Mouse (Mus musculus): ENCODE measurements around the gene Gm20388. TPM values are rescaled to one million over a fixed set of nuclear protein-coding genes. Genes with fewer than 3 reads are reported as not detected.

Gene Gm20388
- polyA plus RNA-seq, 1 experiment from 2014 or later, result not detected

- DNase-seq (ENCODE audit: low spot score, missing footprints), result no peak
- WGBS, result 51% methylated on average over 4 of the region's 4 CpGs
- ATAC-seq (ENCODE audit: low FRiP score), result no peak
- Histone ChIP-seq H3K9ac (ENCODE audit: low read length) (no peak overlapping the region), H3K9me3 (ENCODE audit: control insufficient read depth, low read length) (no peaks in the 10 kb centered on the region), H3K4me1 (ENCODE audit: control insufficient read depth, insufficient read depth, low read length) (peaks cover 4% of the 10 kb centered on the region), H3K27ac (ENCODE audit: low read depth, low read length) (no peak overlapping the region), H3K36me3 (ENCODE audit: control insufficient read depth, insufficient read depth, low read length) (no peaks in the 10 kb centered on the region), H3K27me3 (ENCODE audit: control insufficient read depth, insufficient read depth, low read length) (no peaks in the 10 kb centered on the region), H3K4me2 (no peak overlapping the region), H3K4me3 (ENCODE audit: low read depth, low read length) (no peak overlapping the region)
Observed at GRCm38 (mm10) chr8:123796758-123797157, 3886.1 kb downstream of the Gm20388 start.

GRCm38 (mm10) chr8:123797928-123798327 is 3887.3 kb downstream of the Gm20388 start:
- Histone ChIP-seq H3K27me3 (ENCODE audit: control insufficient read depth, insufficient read depth, low read length) (no peaks in the 10 kb centered on the region), H3K4me3 (ENCODE audit: low read depth, low read length) (no peak overlapping the region), H3K4me1 (ENCODE audit: control insufficient read depth, insufficient read depth, low read length) (no peaks in the 10 kb centered on the region), H3K9me3 (ENCODE audit: control insufficient read depth, low read length) (no peaks in the 10 kb centered on the region), H3K27ac (ENCODE audit: low read depth, low read length) (no peak overlapping the region), H3K36me3 (ENCODE audit: control insufficient read depth, insufficient read depth, low read length) (no peaks in the 10 kb centered on the region), H3K4me2 (no peak overlapping the region), H3K9ac (ENCODE audit: low read length) (no peak overlapping the region)
- WGBS, result 93% methylated on average over 15 of the region's 15 CpGs
- DNase-seq (ENCODE audit: low spot score, missing footprints) (no peak), ATAC-seq (ENCODE audit: low FRiP score) (no peak)

- H3K4me3 ChIP-seq (ENCODE audit: low read depth, low read length), result no peak overlapping the region
- WGBS, result 89% methylated on average over 6 of the region's 6 CpGs
Observed at GRCm38 (mm10) chr8:123799434-123799833, 3888.8 kb downstream of the Gm20388 start.

GRCm38 (mm10) chr8:123799885-123800284 is 3889.2 kb downstream of the Gm20388 start:
- ATAC-seq (ENCODE audit: low FRiP score), result no peak
- no peaks in the 10 kb centered on the region for H3K27me3 ChIP-seq (ENCODE audit: control insufficient read depth, insufficient read depth, low read length)
- H3K4me2 ChIP-seq, result no peak overlapping the region
- H3K4me1 ChIP-seq (ENCODE audit: control insufficient read depth, insufficient read depth, low read length), result no peaks in the 10 kb centered on the region
- WGBS, result 77% methylated on average over 3 of the region's 3 CpGs
- DNase-seq (ENCODE audit: low spot score, missing footprints), result no peak
- H3K4me3 ChIP-seq (ENCODE audit: low read depth, low read length), result no peak overlapping the region
- H3K36me3 ChIP-seq (ENCODE audit: control insufficient read depth, insufficient read depth, low read length), result no peaks in the 10 kb centered on the region
- no peak overlapping the region for H3K9ac ChIP-seq (ENCODE audit: low read length)
- H3K27ac ChIP-seq (ENCODE audit: low read depth, low read length), result no peak overlapping the region
- H3K9me3 ChIP-seq (ENCODE audit: control insufficient read depth, low read length), result no peaks in the 10 kb centered on the region

More at GRCm38 (mm10) chr8:123799434-123799833, 3888.8 kb downstream of the Gm20388 start:
- Histone ChIP-seq H3K27ac (ENCODE audit: low read depth, low read length) (no peak overlapping the region), H3K4me1 (ENCODE audit: control insufficient read depth, insufficient read depth, low read length) (no peaks in the 10 kb centered on the region), H3K4me2 (no peak overlapping the region), H3K27me3 (ENCODE audit: control insufficient read depth, insufficient read depth, low read length) (no peaks in the 10 kb centered on the region), H3K36me3 (ENCODE audit: control insufficient read depth, insufficient read depth, low read length) (no peaks in the 10 kb centered on the region), H3K9ac (ENCODE audit: low read length) (no peak overlapping the region), H3K9me3 (ENCODE audit: control insufficient read depth, low read length) (no peaks in the 10 kb centered on the region)
- ATAC-seq (ENCODE audit: low FRiP score) (no peak), DNase-seq (ENCODE audit: low spot score, missing footprints) (no peak)

DNA sequence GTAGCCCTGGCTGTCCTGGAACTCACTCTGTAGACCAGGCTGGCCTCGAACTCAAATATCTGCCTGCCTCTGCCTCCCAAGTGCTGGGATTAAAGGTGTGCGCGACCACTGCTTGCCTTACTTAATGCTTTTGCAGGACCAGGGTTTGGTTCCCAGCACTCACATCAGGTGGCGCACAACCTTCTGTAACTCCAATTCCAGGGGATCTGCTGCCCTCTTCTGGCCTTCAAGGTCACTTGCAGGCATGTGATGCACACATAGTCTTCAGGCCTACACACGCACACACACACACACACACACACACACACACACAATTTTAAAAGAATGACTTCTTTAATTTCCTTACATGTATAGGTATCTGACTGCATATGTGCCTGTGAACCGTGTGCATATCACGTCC is 3890.2 kb downstream of the Gm20388 start:
- no peak for ATAC-seq (ENCODE audit: low FRiP score)
- 96% methylated on average over 7 of the region's 7 CpGs for WGBS

DNA sequence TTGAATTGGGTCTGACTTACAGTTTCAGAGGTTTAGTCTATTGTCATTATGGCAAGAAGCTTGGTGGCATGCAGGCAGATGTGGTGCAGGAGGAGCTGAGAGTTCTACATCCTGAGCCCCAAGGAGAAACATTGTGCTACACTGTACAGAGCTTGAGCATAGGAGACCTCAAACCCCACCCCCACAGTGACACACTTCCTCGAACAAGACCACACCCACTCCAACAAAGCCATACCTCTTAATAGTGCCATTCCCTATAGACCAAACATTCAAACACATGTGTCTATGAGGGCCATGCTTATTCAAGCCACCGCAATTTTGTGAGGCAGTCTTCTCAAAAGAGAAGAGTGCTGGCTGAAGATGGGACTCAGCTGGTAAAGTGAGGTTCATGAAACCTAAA is 3890.9 kb downstream of the Gm20388 start:
- 82% methylated on average over 2 of the region's 2 CpGs for WGBS
- DNase-seq (ENCODE audit: low spot score, missing footprints) (no peak), ATAC-seq (ENCODE audit: low FRiP score) (no peak)
- no peaks in the 10 kb centered on the region for H3K9me3 ChIP-seq (ENCODE audit: control insufficient read depth, low read length)
- peaks cover 10% of the 10 kb centered on the region for H3K4me1 ChIP-seq (ENCODE audit: control insufficient read depth, insufficient read depth, low read length)
- H3K36me3 ChIP-seq (ENCODE audit: control insufficient read depth, insufficient read depth, low read length), result no peaks in the 10 kb centered on the region
- no peak overlapping the region for H3K27ac ChIP-seq (ENCODE audit: low read depth, low read length)
- no peak overlapping the region for H3K9ac ChIP-seq (ENCODE audit: low read length)
- no peak overlapping the region for H3K4me2 ChIP-seq
- no peaks in the 10 kb centered on the region for H3K27me3 ChIP-seq (ENCODE audit: control insufficient read depth, insufficient read depth, low read length)
- H3K4me3 ChIP-seq (ENCODE audit: low read depth, low read length), result no peak overlapping the region

More for the DNA sequence above, 3890.2 kb downstream of the Gm20388 start:
- Histone ChIP-seq H3K4me1 (ENCODE audit: control insufficient read depth, insufficient read depth, low read length) (peaks cover 6% of the 10 kb centered on the region), H3K4me3 (ENCODE audit: low read depth, low read length) (no peak overlapping the region), H3K9me3 (ENCODE audit: control insufficient read depth, low read length) (no peaks in the 10 kb centered on the region), H3K9ac (ENCODE audit: low read length) (no peak overlapping the region), H3K27ac (ENCODE audit: low read depth, low read length) (no peak overlapping the region), H3K36me3 (ENCODE audit: control insufficient read depth, insufficient read depth, low read length) (no peaks in the 10 kb centered on the region), H3K4me2 (no peak overlapping the region), H3K27me3 (ENCODE audit: control insufficient read depth, insufficient read depth, low read length) (no peaks in the 10 kb centered on the region)
- DNase-seq (ENCODE audit: low spot score, missing footprints), result no peak

GRCm38 (mm10) chr8:123803639-123804038 is 3893.0 kb downstream of the Gm20388 start:
- DNase-seq (ENCODE audit: low spot score, missing footprints) (peak; percentile 19), ATAC-seq (ENCODE audit: low FRiP score) (no peak)
- Histone ChIP-seq H3K4me1 (ENCODE audit: control insufficient read depth, insufficient read depth, low read length) (peaks cover 22% of the 10 kb centered on the region), H3K4me3 (ENCODE audit: low read depth, low read length) (no peak overlapping the region), H3K36me3 (ENCODE audit: control insufficient read depth, insufficient read depth, low read length) (no peaks in the 10 kb centered on the region), H3K27ac (ENCODE audit: low read depth, low read length) (no peak overlapping the region), H3K4me2 (no peak overlapping the region), H3K9me3 (ENCODE audit: control insufficient read depth, low read length) (no peaks in the 10 kb centered on the region), H3K9ac (ENCODE audit: low read length) (no peak overlapping the region), H3K27me3 (ENCODE audit: control insufficient read depth, insufficient read depth, low read length) (no peaks in the 10 kb centered on the region)
- WGBS, result 78% methylated on average over 1 of the region's 1 CpGs

- DNase-seq (ENCODE audit: low spot score, missing footprints) (no peak), ATAC-seq (ENCODE audit: low FRiP score) (no peak)
- Histone ChIP-seq H3K4me1 (ENCODE audit: control insufficient read depth, insufficient read depth, low read length) (peaks cover 26% of the 10 kb centered on the region), H3K9ac (ENCODE audit: low read length) (no peak overlapping the region), H3K4me3 (ENCODE audit: low read depth, low read length) (no peak overlapping the region), H3K36me3 (ENCODE audit: control insufficient read depth, insufficient read depth, low read length) (no peaks in the 10 kb centered on the region), H3K4me2 (no peak overlapping the region), H3K27me3 (ENCODE audit: control insufficient read depth, insufficient read depth, low read length) (no peaks in the 10 kb centered on the region), H3K9me3 (ENCODE audit: control insufficient read depth, low read length) (no peaks in the 10 kb centered on the region), H3K27ac (ENCODE audit: low read depth, low read length) (no peak overlapping the region)
- 86% methylated on average over 7 of the region's 7 CpGs for WGBS
Observed at GRCm38 (mm10) chr8:123804586-123804985, 3893.9 kb downstream of the Gm20388 start.

DNA sequence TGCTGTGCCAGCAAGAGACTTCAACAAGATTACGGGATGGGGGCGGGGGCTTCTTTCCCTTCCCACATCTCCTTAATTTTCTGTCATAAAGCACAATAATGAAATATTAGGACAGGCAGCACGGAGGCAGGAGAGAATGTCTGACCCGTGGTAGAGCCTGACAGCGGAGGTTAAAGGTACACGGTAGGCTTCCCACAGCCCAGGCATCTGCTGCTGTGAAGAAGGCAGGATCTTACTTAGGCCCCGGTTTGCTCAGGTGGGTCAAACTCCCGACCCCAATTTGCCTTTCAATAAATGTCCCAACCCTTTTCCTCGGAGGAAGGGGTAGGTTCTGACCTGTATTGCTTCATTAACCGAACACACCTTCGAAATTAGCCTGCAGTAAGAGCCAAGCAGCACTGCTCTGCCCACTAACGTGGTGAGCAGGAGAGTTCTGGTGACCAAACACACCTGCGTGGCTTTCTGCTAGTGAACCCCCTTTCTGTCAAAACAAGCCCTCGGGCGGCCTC is 3894.6 kb downstream of the Gm20388 start:
- Histone ChIP-seq H3K27me3 (ENCODE audit: control insufficient read depth, insufficient read depth, low read length) (no peaks in the 10 kb centered on the region), H3K4me1 (ENCODE audit: control insufficient read depth, insufficient read depth, low read length) (peaks cover 26% of the 10 kb centered on the region)
- WGBS, result 15% methylated on average over 15 of the region's 15 CpGs

More for the DNA sequence above, 3894.6 kb downstream of the Gm20388 start:
- Histone ChIP-seq H3K4me3 (ENCODE audit: low read depth, low read length) (peak overlapping the region; percentile 87), H3K4me2 (peak overlapping the region; percentile 81), H3K9me3 (ENCODE audit: control insufficient read depth, low read length) (no peaks in the 10 kb centered on the region), H3K9ac (ENCODE audit: low read length) (peak overlapping the region; percentile 87), H3K27ac (ENCODE audit: low read depth, low read length) (peak overlapping the region; percentile 50; the same call in 1 of the 2 replicates), H3K36me3 (ENCODE audit: control insufficient read depth, insufficient read depth, low read length) (no peaks in the 10 kb centered on the region)
- DNase-seq (ENCODE audit: low spot score, missing footprints) (no peak), ATAC-seq (ENCODE audit: low FRiP score) (peak; percentile 16)

Data from midbrain, embryonic 11.5 days (tissue).